Mouse (Mus musculus): ENCODE results near the gene Nadk. TPM values are rescaled to one million over a fixed set of nuclear protein-coding genes. Genes with fewer than 3 reads are reported as not detected.

Gene Nadk
- polyA plus RNA-seq (2016; fragmentation: Nextera tagmentation; extraction: Ambion mirVana) = 52.0 and 52.5 TPM in 2 replicates

DNA sequence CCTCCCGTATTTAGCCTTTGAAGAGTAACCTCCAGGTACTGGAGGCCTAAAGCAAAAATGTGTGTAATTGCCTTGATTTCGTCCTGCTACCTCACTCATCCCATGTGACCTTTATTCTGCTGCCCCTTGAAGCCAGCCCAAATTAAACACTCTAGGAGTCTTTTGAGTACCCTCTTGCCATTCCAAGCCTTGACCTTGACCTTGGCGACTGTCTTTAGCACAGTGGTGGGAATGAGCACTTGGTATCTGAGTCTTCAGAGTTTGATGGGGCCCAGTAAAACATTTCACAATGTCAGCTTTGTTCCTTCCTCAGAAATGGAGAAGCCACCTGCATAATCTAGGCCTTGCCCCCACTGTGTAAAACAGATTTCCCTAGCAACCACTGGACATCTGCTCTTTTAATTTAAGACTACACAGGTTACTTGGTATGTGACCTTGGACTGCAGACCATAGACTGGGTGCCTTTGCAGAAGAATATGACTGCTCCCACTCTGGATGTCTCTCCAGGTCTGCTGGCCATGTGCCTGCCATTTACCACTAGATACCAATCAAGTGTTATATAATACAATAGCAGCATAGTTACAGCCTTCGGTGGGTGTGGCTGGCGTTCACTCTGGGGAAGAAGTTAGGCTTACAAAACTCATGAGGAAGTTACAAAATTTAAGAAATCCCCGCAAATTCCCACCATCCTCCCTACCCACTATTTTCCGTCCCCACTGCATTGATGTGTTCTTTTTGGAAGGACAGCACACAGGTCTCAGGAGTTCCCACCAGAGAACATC is at the start of gene Nadk:
TSS of gene Nadk (plus strand) at position 718 of the 782 bp plus-strand sequence.
- H3K9me3 ChIP-seq (replicated peaks) = no peaks in the 10 kb centered on the region
- H3K36me3 ChIP-seq = peaks cover 40% of the 10 kb centered on the region
- ATAC-seq (ENCODE audit: insufficient number of reproducible peaks, low FRiP score) = no peak
- H3K4me3 ChIP-seq = peak within 1 kb of the TSS; percentile 91
- peak within 1 kb of the TSS; percentile 93 for H3K4me2 ChIP-seq
- 67% methylated on average over 7 of the region's 7 CpGs for WGBS
- peaks cover 65% of the 10 kb centered on the region for H3K4me1 ChIP-seq (replicated peaks)
- H3K27ac ChIP-seq (ENCODE audit: poor library complexity, severe bottlenecking) = peak within 1 kb of the TSS; percentile 95
- no peaks in the 10 kb centered on the region for H3K27me3 ChIP-seq (replicated peaks)
- H3K9ac ChIP-seq = peak within 1 kb of the TSS; percentile 40; the same call in 1 of the 2 replicates

DNA sequence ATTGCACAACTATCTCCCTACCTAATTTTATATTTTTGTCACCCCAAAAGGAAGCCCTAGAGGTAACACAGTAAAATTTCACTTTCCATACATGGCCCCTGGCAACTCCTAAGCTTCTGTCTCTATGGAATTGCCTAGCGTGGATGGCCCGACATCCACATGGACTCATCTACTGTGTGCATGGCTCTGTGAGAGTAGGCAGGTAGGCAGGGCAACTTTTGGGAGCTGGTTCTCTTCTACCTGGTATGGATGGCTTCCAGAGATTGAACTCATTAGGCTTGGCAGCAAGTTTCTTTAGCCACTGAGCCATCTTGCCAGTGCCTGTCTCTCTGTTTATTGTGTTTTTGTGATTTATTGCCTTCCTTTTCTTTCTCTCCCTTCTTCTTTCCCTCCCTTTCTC is 47.4 kb upstream of the Nadk start:
- Histone ChIP-seq H3K4me3 (no peak overlapping the region), H3K4me1 (replicated peaks) (peaks cover 6% of the 10 kb centered on the region; the same call in 1 of the 2 replicates), H3K27me3 (replicated peaks) (no peaks in the 10 kb centered on the region), H3K9ac (no peak overlapping the region), H3K27ac (ENCODE audit: poor library complexity, severe bottlenecking) (no peak overlapping the region), H3K9me3 (replicated peaks) (no peaks in the 10 kb centered on the region), H3K4me2 (no peak overlapping the region), H3K36me3 (peaks cover 16% of the 10 kb centered on the region; the same call in 1 of the 2 replicates)
- 87% methylated on average over 2 of the region's 2 CpGs for WGBS
- no peak for ATAC-seq (ENCODE audit: insufficient number of reproducible peaks, low FRiP score)

DNA sequence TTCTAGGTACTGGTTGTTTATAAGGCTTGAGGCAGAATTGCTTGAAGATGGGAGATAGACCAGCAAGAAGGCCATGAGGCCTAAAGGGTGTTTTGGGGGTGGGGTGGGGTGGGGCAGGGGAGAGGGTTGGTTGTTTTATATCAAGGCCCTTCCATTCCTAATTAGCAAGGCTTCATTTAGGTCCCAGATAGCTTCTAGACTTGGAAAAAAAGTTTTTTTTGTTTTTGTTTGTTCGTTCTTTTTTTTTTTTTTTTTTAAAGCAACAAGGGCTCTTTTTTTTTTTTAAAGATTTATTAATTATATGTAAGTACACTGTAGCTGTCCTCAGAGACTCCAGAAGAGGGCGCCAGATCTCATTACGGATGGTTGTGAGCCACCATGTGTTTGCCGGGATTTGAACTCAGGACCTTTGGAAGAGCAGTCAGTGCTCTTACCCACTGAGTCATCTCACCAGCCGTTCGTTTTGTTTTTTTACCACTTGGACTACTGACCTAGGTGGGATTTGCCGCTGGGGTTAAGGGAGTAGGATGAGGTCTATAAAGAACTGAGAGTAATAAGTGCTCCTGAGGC is 44.1 kb upstream of the Nadk start:
- peaks cover 24% of the 10 kb centered on the region for H3K36me3 ChIP-seq
- no peak overlapping the region for H3K27ac ChIP-seq (ENCODE audit: poor library complexity, severe bottlenecking)
- no peak overlapping the region for H3K9ac ChIP-seq
- no peaks in the 10 kb centered on the region for H3K4me1 ChIP-seq (replicated peaks)
- H3K4me3 ChIP-seq = no peak overlapping the region
- ATAC-seq (ENCODE audit: insufficient number of reproducible peaks, low FRiP score) = no peak
- WGBS = 84% methylated on average over 7 of the region's 7 CpGs
- H3K27me3 ChIP-seq (replicated peaks) = no peaks in the 10 kb centered on the region
- H3K4me2 ChIP-seq = no peak overlapping the region
- H3K9me3 ChIP-seq (replicated peaks) = no peaks in the 10 kb centered on the region

DNA sequence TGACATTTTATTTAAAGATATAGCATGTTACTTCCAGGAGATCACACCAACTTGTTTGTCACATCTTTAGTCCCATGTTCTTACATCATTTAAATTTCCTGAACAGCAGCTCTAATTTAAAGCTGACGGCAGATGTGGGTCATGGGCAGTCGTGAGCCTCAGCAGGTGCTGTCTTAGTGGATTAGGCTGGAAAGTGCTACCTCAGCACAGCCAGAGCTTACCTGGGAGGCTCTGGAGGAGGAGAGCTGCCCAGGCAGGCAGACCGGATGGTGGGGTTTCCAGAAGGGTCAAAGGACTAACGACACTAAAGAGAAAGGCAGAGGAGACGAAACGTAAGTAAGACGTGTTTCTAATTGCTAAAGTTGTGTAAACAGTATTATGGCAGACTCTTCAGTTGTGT is 39.9 kb upstream of the Nadk start:
- Histone ChIP-seq H3K9ac (no peak overlapping the region), H3K36me3 (peaks cover 19% of the 10 kb centered on the region), H3K4me2 (no peak overlapping the region), H3K27me3 (replicated peaks) (no peaks in the 10 kb centered on the region), H3K9me3 (replicated peaks) (no peaks in the 10 kb centered on the region), H3K4me1 (replicated peaks) (0 out of 2 replicates have a peak, but pooled peaks cover 2% of the 10 kb centered on the region), H3K4me3 (no peak overlapping the region), H3K27ac (ENCODE audit: poor library complexity, severe bottlenecking) (no peak overlapping the region)
- no peak for ATAC-seq (ENCODE audit: insufficient number of reproducible peaks, low FRiP score)
- 88% methylated on average over 7 of the region's 7 CpGs for WGBS

DNA sequence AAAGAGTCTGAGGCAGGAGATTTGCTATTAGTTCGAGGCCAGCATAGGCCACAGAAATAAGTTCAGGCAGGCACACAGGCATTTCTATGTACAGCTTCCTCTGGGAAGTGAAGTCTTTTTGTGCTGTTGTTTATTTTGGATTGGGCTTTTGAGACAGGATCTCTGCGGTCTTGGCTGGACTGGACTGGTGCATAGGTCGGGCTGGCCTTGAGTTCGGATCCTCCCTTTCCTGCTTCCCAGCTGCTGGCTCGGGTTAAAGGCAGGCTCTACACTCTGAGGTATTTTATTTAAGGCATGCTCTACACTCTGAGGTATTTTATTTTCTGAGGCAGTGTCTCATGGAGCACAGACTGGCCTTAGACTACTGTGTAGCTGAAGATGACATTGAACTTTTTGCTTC is 36.4 kb upstream of the Nadk start:
- no peak overlapping the region for H3K9ac ChIP-seq
- H3K4me1 ChIP-seq (replicated peaks) = 0 out of 2 replicates have a peak, but pooled peaks cover 2% of the 10 kb centered on the region
- WGBS = 65% methylated on average over 5 of the region's 5 CpGs
- H3K4me3 ChIP-seq = no peak overlapping the region
- H3K9me3 ChIP-seq (replicated peaks) = no peaks in the 10 kb centered on the region
- no peak for ATAC-seq (ENCODE audit: insufficient number of reproducible peaks, low FRiP score)
- H3K36me3 ChIP-seq = peaks cover 36% of the 10 kb centered on the region
- no peaks in the 10 kb centered on the region for H3K27me3 ChIP-seq (replicated peaks)
- no peak overlapping the region for H3K4me2 ChIP-seq
- H3K27ac ChIP-seq (ENCODE audit: poor library complexity, severe bottlenecking) = no peak overlapping the region

GRCm38 (mm10) chr4:155529294-155529693 is 32.9 kb upstream of the Nadk start:
- Histone ChIP-seq H3K9ac (no peak overlapping the region), H3K4me1 (replicated peaks) (0 out of 2 replicates have a peak, but pooled peaks cover 2% of the 10 kb centered on the region), H3K4me3 (no peak overlapping the region), H3K27me3 (replicated peaks) (no peaks in the 10 kb centered on the region), H3K9me3 (replicated peaks) (no peaks in the 10 kb centered on the region), H3K27ac (ENCODE audit: poor library complexity, severe bottlenecking) (no peak overlapping the region), H3K36me3 (peaks cover 54% of the 10 kb centered on the region), H3K4me2 (no peak overlapping the region)
- ATAC-seq (ENCODE audit: insufficient number of reproducible peaks, low FRiP score) = no peak
- 89% methylated on average over 3 of the region's 3 CpGs for WGBS

DNA sequence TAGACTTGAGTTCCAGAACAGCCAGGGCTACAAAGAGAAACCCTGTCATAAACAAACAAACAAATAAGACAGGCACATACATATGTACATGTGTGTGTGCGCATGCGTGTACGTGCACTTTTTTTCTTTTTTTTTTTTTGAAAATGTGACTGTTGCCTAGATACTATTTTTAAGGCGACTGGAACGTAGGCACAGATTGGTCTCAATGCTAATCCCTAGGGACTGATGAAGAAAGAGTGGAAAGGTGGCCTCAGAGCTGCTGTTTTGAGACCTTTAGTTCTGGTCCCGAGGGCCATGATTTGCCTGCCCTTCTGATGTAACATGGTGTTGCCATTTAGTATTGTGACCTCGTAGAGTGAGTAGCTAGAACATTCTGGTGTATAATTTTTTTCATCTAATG is 12.2 kb upstream of the Nadk start:
- H3K27ac ChIP-seq (ENCODE audit: poor library complexity, severe bottlenecking) = no peak overlapping the region
- peaks cover 74% of the 10 kb centered on the region for H3K36me3 ChIP-seq

GRCm38 (mm10) chr4:155550446-155550845 is 11.7 kb upstream of the Nadk start:
- Histone ChIP-seq H3K4me3 (no peak overlapping the region), H3K27me3 (replicated peaks) (no peaks in the 10 kb centered on the region), H3K9ac (no peak overlapping the region), H3K4me1 (replicated peaks) (no peaks in the 10 kb centered on the region), H3K9me3 (replicated peaks) (no peaks in the 10 kb centered on the region), H3K36me3 (peaks cover 74% of the 10 kb centered on the region), H3K4me2 (no peak overlapping the region), H3K27ac (ENCODE audit: poor library complexity, severe bottlenecking) (no peak overlapping the region)
- WGBS = 75% methylated on average over 2 of the region's 2 CpGs
- ATAC-seq (ENCODE audit: insufficient number of reproducible peaks, low FRiP score) = no peak

More for the DNA sequence above, 12.2 kb upstream of the Nadk start:
- WGBS = 92% methylated on average over 7 of the region's 7 CpGs
- H3K4me2 ChIP-seq = no peak overlapping the region
- no peak overlapping the region for H3K4me3 ChIP-seq
- no peaks in the 10 kb centered on the region for H3K27me3 ChIP-seq (replicated peaks)
- H3K4me1 ChIP-seq (replicated peaks) = no peaks in the 10 kb centered on the region
- H3K9me3 ChIP-seq (replicated peaks) = no peaks in the 10 kb centered on the region
- no peak for ATAC-seq (ENCODE audit: insufficient number of reproducible peaks, low FRiP score)
- no peak overlapping the region for H3K9ac ChIP-seq

DNA sequence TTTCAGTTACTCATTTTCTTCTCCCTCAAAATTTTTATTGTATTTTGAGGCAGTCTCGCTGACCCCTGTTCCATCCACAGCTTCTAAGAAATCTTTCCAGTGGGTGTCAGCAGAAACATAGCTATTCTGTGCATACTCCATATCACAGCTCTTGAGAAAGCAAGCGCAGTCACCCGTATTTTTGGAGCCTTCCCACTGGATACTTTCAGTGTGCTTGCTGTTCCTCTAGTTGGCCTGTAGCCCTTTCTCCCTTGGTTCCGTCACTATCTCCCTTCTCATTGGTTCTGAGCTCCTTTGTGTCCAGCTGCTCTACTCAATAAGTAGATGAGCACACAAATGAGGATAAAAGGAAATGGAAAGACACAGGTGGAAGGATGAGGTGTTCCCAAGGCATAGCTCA is 11.1 kb upstream of the Nadk start:
- no peaks in the 10 kb centered on the region for H3K27me3 ChIP-seq (replicated peaks)
- 93% methylated on average over 4 of the region's 4 CpGs for WGBS
- H3K9ac ChIP-seq = no peak overlapping the region
- no peaks in the 10 kb centered on the region for H3K4me1 ChIP-seq (replicated peaks)
- H3K4me2 ChIP-seq = no peak overlapping the region
- no peaks in the 10 kb centered on the region for H3K9me3 ChIP-seq (replicated peaks)
- H3K36me3 ChIP-seq = peaks cover 75% of the 10 kb centered on the region
- no peak overlapping the region for H3K4me3 ChIP-seq
- H3K27ac ChIP-seq (ENCODE audit: poor library complexity, severe bottlenecking) = no peak overlapping the region
- no peak for ATAC-seq (ENCODE audit: insufficient number of reproducible peaks, low FRiP score)

DNA sequence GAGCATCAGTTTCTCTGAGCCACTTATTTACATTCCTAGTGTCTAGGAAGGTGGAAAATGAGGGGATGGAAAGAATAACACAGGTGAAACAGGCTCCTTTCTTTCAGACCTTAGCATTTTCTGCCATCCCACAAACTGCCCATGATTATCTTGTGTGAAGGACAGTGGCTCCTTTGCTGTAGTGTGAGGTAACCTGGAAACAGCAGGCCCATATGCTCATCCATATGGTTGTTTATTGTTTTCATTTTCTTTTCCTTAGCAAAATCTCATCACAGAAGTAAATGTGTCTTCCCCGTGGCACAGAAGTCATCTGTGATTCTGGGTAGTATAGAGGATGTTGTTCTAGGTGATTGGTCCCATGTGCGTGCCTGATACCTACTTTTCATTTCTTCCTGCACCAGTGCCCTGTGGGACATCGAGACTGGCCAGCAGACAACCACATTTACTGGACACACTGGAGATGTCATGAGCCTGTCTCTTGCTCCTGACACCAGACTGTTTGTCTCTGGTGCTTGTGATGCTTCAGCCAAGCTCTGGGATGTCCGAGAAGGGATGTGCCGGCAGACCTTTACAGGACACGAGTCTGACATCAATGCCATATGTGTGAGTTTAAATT is 9.2 kb upstream of the Nadk start:
- no peak overlapping the region for H3K4me2 ChIP-seq
- H3K27me3 ChIP-seq (replicated peaks) = no peaks in the 10 kb centered on the region
- H3K27ac ChIP-seq (ENCODE audit: poor library complexity, severe bottlenecking) = no peak overlapping the region
- 91% methylated on average over 6 of the region's 6 CpGs for WGBS
- H3K9ac ChIP-seq = no peak overlapping the region
- no peak overlapping the region for H3K4me3 ChIP-seq
- no peaks in the 10 kb centered on the region for H3K9me3 ChIP-seq (replicated peaks)
- peaks cover 84% of the 10 kb centered on the region for H3K36me3 ChIP-seq
- ATAC-seq (ENCODE audit: insufficient number of reproducible peaks, low FRiP score) = no peak
- H3K4me1 ChIP-seq (replicated peaks) = 0 out of 2 replicates have a peak, but pooled peaks cover 2% of the 10 kb centered on the region

GRCm38 (mm10) chr4:155554880-155555279 is 7.3 kb upstream of the Nadk start:
- H3K36me3 ChIP-seq = peaks cover 89% of the 10 kb centered on the region
- peaks cover 14% of the 10 kb centered on the region for H3K4me1 ChIP-seq (replicated peaks)
- no peaks in the 10 kb centered on the region for H3K27me3 ChIP-seq (replicated peaks)
- no peak for ATAC-seq (ENCODE audit: insufficient number of reproducible peaks, low FRiP score)
- WGBS = 61% methylated on average over 4 of the region's 4 CpGs
- no peak overlapping the region for H3K4me2 ChIP-seq
- H3K27ac ChIP-seq (ENCODE audit: poor library complexity, severe bottlenecking) = no peak overlapping the region
- no peak overlapping the region for H3K9ac ChIP-seq
- no peak overlapping the region for H3K4me3 ChIP-seq
- no peaks in the 10 kb centered on the region for H3K9me3 ChIP-seq (replicated peaks)

Data from heart, embryonic 12.5 days (tissue).